Mouse (Mus musculus): Measurements from ENCODE around the gene Iqcf3. TPM values are rescaled to one million over a fixed set of nuclear protein-coding genes. Genes with fewer than 3 reads are reported as not detected.

Gene Iqcf3
- polyA plus RNA-seq, 1 experiment from 2014 or later = not detected

DNA sequence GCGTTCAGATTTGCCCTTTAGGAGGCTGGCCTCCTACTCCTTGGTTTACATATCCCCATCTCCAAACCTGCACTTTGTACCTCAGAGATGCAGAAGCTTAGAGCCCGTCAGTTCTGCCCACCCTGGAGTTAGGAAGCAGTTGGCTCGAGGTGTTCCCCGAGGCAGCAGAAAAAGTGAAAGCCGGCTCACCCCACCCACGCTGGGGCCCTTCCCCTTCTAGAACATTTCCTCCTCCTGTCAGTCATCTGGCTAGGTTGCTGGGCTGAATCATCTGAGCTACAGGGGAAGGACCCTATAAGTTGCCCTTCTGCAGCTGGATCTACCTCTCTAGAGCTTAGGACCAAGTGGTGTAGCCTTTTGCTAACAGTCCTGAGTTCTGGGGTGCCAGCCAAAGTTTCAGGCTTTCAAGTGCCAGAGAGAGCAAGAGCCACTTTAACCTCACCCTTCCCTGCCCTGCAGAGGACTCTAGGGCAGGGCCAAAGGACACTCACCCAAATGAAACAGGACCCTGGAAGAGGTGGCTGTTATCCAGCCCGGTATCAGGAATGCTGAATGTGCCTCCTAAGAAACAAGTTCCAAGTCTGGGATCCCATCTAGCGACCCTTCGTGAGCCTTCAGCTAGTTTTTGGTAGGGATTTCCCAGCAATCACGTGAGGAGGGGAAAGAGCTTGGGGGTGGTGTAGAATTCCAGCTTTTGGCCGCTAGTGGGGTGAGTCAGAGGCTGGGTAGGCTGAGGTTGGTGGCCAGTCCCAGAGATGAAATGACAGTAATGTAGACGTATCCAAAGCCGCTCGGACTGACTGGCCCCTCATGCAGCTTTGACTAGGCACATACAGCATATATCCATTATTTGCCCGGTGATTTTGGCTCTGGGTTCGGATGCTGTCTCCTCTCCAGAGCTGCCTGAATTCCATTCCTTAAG, 85.2 kb downstream of the Iqcf3 start:
- ATAC-seq (replicated peaks) = no peak; the same call in 1 of the 2 replicates
- H3K9ac ChIP-seq = peak overlapping the region; percentile 26

DNA sequence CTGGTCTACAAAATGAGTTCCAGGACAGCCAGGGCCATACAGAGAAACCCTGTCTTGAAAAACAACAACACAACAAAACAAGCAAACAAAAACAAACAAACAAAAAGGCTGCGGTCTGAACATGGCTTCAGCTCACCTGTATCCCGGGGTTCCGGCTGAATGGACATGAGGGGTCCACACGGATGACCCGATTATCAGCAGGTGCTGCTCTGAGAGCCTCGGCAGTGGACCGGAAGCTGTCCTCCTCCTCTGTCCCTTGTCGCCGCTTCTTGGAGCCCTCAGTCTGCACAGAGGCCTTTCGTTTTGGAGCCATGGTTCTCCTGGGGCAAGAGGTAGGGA, 85.8 kb downstream of the Iqcf3 start, which contains the start of gene Rrp9:
Rrp9 (plus strand) TSS at position 301 of the 339 bp plus-strand sequence.
- peaks cover 32% of the 10 kb centered on the region for H3K4me1 ChIP-seq
- H3K9ac ChIP-seq = peak within 1 kb of the TSS; percentile 26
- peak within 1 kb of the TSS; percentile 72 for H3K4me3 ChIP-seq
- H3K36me3 ChIP-seq (replicated peaks) = no peaks in the 10 kb centered on the region
- 0 out of 2 replicates have a peak within 1 kb of the TSS, but pooled peaks have one; percentile 51 for H3K27ac ChIP-seq
- no peaks in the 10 kb centered on the region for H3K9me3 ChIP-seq
- no peak for ATAC-seq (replicated peaks)
- H3K27me3 ChIP-seq (replicated peaks) = no peaks in the 10 kb centered on the region
- 87% methylated on average over 10 of the region's 10 CpGs for WGBS
- peak within 1 kb of the TSS; percentile 34 for H3K4me2 ChIP-seq

More for the DNA sequence above, 85.2 kb downstream of the Iqcf3 start:
- H3K4me2 ChIP-seq = peak overlapping the region; percentile 34
- H3K4me1 ChIP-seq = peaks cover 32% of the 10 kb centered on the region
- WGBS = 35% methylated on average over 16 of the region's 16 CpGs
- no peaks in the 10 kb centered on the region for H3K27me3 ChIP-seq (replicated peaks)
- peak overlapping the region; percentile 72 for H3K4me3 ChIP-seq
- H3K27ac ChIP-seq = 0 out of 2 replicates have a peak overlapping the region, but pooled peaks have one; percentile 51
- H3K9me3 ChIP-seq = no peaks in the 10 kb centered on the region
- no peaks in the 10 kb centered on the region for H3K36me3 ChIP-seq (replicated peaks)

- WGBS = 51% methylated on average over 7 of the region's 7 CpGs
Measured at GRCm38 (mm10) chr9:106475046-106475445, 86.4 kb downstream of the Iqcf3 start.

DNA sequence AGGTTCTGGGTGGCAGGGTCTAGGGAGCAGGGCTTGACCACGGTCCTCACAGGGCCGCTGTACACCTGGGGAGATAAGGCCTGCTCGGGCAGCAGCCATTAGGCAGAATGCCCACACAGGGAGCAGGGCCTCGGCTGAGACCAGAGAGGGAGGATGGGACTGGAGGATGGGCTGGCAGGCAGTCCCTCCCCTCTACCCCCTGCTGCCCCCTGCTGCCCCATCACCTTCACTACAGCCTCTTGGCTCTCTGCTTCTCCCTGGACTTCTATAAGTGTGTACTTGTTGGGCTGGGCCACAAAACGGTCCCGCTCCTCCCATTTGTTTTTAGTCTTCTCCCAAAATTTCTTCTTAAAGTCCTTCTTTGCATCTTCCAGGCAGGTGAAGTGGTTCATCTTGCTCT, 87.0 kb downstream of the Iqcf3 start:
- Histone ChIP-seq H3K4me2 (no peak overlapping the region), H3K4me3 (no peak overlapping the region), H3K36me3 (replicated peaks) (no peaks in the 10 kb centered on the region), H3K9ac (no peak overlapping the region), H3K27me3 (replicated peaks) (no peaks in the 10 kb centered on the region), H3K9me3 (no peaks in the 10 kb centered on the region), H3K4me1 (peaks cover 32% of the 10 kb centered on the region), H3K27ac (no peak overlapping the region)
- WGBS = 6% methylated on average over 6 of the region's 6 CpGs
- ATAC-seq (replicated peaks) = no peak

More at GRCm38 (mm10) chr9:106475046-106475445, 86.4 kb downstream of the Iqcf3 start:
- Histone ChIP-seq H3K4me1 (peaks cover 32% of the 10 kb centered on the region), H3K4me2 (no peak overlapping the region), H3K9me3 (no peaks in the 10 kb centered on the region), H3K4me3 (no peak overlapping the region), H3K9ac (no peak overlapping the region), H3K36me3 (replicated peaks) (no peaks in the 10 kb centered on the region), H3K27ac (no peak overlapping the region), H3K27me3 (replicated peaks) (no peaks in the 10 kb centered on the region)
- no peak for ATAC-seq (replicated peaks)

GRCm38 (mm10) chr9:106473753-106474105, 87.7 kb downstream of the Iqcf3 start:
- Histone ChIP-seq H3K4me1 (peaks cover 31% of the 10 kb centered on the region), H3K4me2 (no peak overlapping the region), H3K4me3 (no peak overlapping the region), H3K27ac (no peak overlapping the region), H3K27me3 (replicated peaks) (no peaks in the 10 kb centered on the region), H3K36me3 (replicated peaks) (no peaks in the 10 kb centered on the region), H3K9me3 (no peaks in the 10 kb centered on the region), H3K9ac (peak overlapping the region; percentile 10; the same call in 1 of the 2 replicates)
- 82% methylated on average over 5 of the region's 5 CpGs for WGBS
- no peak for ATAC-seq (replicated peaks)

- no peak for ATAC-seq (replicated peaks)
- WGBS = 87% methylated on average over 16 of the region's 16 CpGs
- no peak overlapping the region for H3K27ac ChIP-seq
- H3K9ac ChIP-seq = no peak overlapping the region
- no peaks in the 10 kb centered on the region for H3K9me3 ChIP-seq
- peaks cover 26% of the 10 kb centered on the region for H3K4me1 ChIP-seq
- no peaks in the 10 kb centered on the region for H3K27me3 ChIP-seq (replicated peaks)
- H3K36me3 ChIP-seq (replicated peaks) = no peaks in the 10 kb centered on the region
- no peak overlapping the region for H3K4me2 ChIP-seq
- H3K4me3 ChIP-seq = no peak overlapping the region
Measured at GRCm38 (mm10) chr9:106473081-106473752, 88.2 kb downstream of the Iqcf3 start.

GRCm38 (mm10) chr9:106472321-106472720, 89.1 kb downstream of the Iqcf3 start:
- Histone ChIP-seq H3K4me2 (no peak overlapping the region), H3K27ac (no peak overlapping the region), H3K36me3 (replicated peaks) (no peaks in the 10 kb centered on the region), H3K4me1 (peaks cover 19% of the 10 kb centered on the region), H3K9ac (no peak overlapping the region), H3K9me3 (no peaks in the 10 kb centered on the region), H3K4me3 (no peak overlapping the region), H3K27me3 (replicated peaks) (no peaks in the 10 kb centered on the region)
- no peak for ATAC-seq (replicated peaks)
- WGBS = 70% methylated on average over 4 of the region's 4 CpGs

DNA sequence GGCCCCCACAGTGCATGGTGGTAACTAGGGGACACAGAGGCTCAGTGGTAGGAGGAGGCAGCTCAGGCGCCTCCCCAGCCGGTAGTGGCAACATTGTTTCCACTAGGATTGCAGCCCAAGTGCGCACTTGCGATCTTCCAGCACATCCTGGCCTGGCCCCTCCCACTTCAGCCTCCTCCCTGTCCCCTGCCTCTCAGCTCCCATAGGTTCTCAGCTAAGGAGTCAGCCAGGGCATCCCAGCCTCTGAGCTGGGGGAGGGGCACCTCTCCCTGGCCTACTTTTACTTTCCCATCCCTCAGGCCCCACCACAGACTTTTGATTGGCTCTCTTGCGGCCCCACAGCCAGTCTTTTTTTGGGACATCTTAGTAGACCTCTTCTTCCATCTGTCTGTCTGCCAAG, 89.5 kb downstream of the Iqcf3 start:
- peaks cover 19% of the 10 kb centered on the region for H3K4me1 ChIP-seq
- no peaks in the 10 kb centered on the region for H3K27me3 ChIP-seq (replicated peaks)
- H3K9ac ChIP-seq = no peak overlapping the region
- no peaks in the 10 kb centered on the region for H3K9me3 ChIP-seq
- H3K4me2 ChIP-seq = no peak overlapping the region
- H3K27ac ChIP-seq = no peak overlapping the region
- WGBS = 15% methylated on average over 5 of the region's 5 CpGs
- H3K36me3 ChIP-seq (replicated peaks) = no peaks in the 10 kb centered on the region
- no peak overlapping the region for H3K4me3 ChIP-seq
- ATAC-seq (replicated peaks) = no peak

- Histone ChIP-seq H3K27ac (no peak overlapping the region), H3K9me3 (no peaks in the 10 kb centered on the region), H3K4me1 (peaks cover 14% of the 10 kb centered on the region), H3K4me3 (no peak overlapping the region), H3K4me2 (no peak overlapping the region), H3K27me3 (replicated peaks) (no peaks in the 10 kb centered on the region), H3K36me3 (replicated peaks) (no peaks in the 10 kb centered on the region), H3K9ac (no peak overlapping the region)
- WGBS = 63% methylated on average over 14 of the region's 14 CpGs
- no peak for ATAC-seq (replicated peaks)
Measured at GRCm38 (mm10) chr9:106470991-106471750, 90.3 kb downstream of the Iqcf3 start.

DNA sequence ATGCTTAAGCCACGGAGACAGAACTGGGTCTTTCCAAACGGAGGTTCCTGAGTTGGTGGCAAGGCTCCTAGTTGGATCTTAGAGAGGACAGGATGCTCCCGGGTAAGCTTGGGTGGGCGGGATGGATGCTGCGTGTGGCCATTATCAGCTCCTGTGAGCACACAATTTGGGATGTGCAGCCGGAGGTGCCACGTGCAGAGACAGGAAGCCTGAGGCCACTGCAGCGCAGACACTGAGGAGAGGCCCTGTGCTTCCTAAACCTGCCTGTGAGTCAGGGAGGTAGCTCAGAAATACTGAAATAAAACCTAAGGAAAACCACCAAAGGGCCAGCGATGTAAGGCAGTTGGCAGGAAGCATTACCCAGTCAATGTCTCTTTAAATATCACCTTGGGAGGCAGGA, 91.7 kb downstream of the Iqcf3 start:
- ATAC-seq (replicated peaks) = no peak

GRCm38 (mm10) chr9:106469317-106469716, 92.1 kb downstream of the Iqcf3 start:
- WGBS = 80% methylated on average over 6 of the region's 6 CpGs

More for the DNA sequence above, 91.7 kb downstream of the Iqcf3 start:
- H3K9ac ChIP-seq = no peak overlapping the region
- no peaks in the 10 kb centered on the region for H3K9me3 ChIP-seq
- no peak overlapping the region for H3K4me3 ChIP-seq
- H3K4me1 ChIP-seq = peaks cover 24% of the 10 kb centered on the region
- 78% methylated on average over 9 of the region's 9 CpGs for WGBS
- H3K4me2 ChIP-seq = no peak overlapping the region
- H3K36me3 ChIP-seq (replicated peaks) = no peaks in the 10 kb centered on the region
- no peak overlapping the region for H3K27ac ChIP-seq
- H3K27me3 ChIP-seq (replicated peaks) = no peaks in the 10 kb centered on the region

GRCm38 (mm10) chr9:106467746-106468145, 93.7 kb downstream of the Iqcf3 start:
- no peak for ATAC-seq (replicated peaks)
- Histone ChIP-seq H3K27me3 (replicated peaks) (no peaks in the 10 kb centered on the region), H3K27ac (no peak overlapping the region), H3K4me1 (peaks cover 22% of the 10 kb centered on the region), H3K4me3 (no peak overlapping the region), H3K4me2 (no peak overlapping the region), H3K9me3 (no peaks in the 10 kb centered on the region), H3K36me3 (replicated peaks) (peaks cover 11% of the 10 kb centered on the region), H3K9ac (no peak overlapping the region)
- whole genome bisulfite sequencing = 87% methylated on average over 7 of the region's 7 CpGs

More at GRCm38 (mm10) chr9:106469317-106469716, 92.1 kb downstream of the Iqcf3 start:
- Histone ChIP-seq H3K9ac (no peak overlapping the region), H3K9me3 (no peaks in the 10 kb centered on the region), H3K4me2 (no peak overlapping the region), H3K27me3 (replicated peaks) (no peaks in the 10 kb centered on the region), H3K4me1 (peaks cover 24% of the 10 kb centered on the region), H3K36me3 (replicated peaks) (no peaks in the 10 kb centered on the region), H3K4me3 (no peak overlapping the region), H3K27ac (no peak overlapping the region)
- ATAC-seq (replicated peaks) = no peak
